Mouse (Mus musculus) heart, embryonic 16.5 days (tissue): ENCODE data around the gene Scaf1. TPM values are rescaled to one million over a fixed set of nuclear protein-coding genes. Genes with fewer than 3 reads are reported as not detected.

Experiments
- ATAC-seq: fragments of 200-750 bp; cut with Nextera tagmentation; replicated peaks from 2 replicates; pipeline ENCODE4 v1.8.0; 2017; ENCODE audit warnings: moderate number of reproducible peaks; ENCODE audit not compliant: insufficient read depth, low FRiP score; ENCODE audit errors: extremely low read depth
- H3K27ac ChIP-seq: fragments of 300-500 bp; sonication (generic); 2 replicates; pipeline ENCODE4 v1.5.1; 2014; ENCODE audit warnings: mild to moderate bottlenecking, low read length, control low read depth, moderate library complexity
- H3K27me3 ChIP-seq: fragments of 300-500 bp; sonication (generic); 2 replicates; pipeline ENCODE4 v1.6.1; 2014; ENCODE audit warnings: low read length, mixed read lengths; ENCODE audit not compliant: control insufficient read depth, insufficient read depth
- H3K36me3 ChIP-seq: fragments of 300-500 bp; sonication (generic); 2 replicates; pipeline ENCODE4 v1.6.1; 2014; ENCODE audit not compliant: control insufficient read depth, insufficient read depth
- H3K4me1 ChIP-seq: fragments of 300-500 bp; sonication (generic); 2 replicates; pipeline ENCODE4 v1.6.1; 2014; ENCODE audit warnings: low read length, mixed read lengths; ENCODE audit not compliant: control insufficient read depth, insufficient read depth
- H3K4me2 ChIP-seq: fragments of 300-500 bp; sonication (generic); 2 replicates; pipeline ENCODE4 v1.6.1; 2014; ENCODE audit warnings: low read depth, mild to moderate bottlenecking, control low read depth, low read length
- H3K4me3 ChIP-seq: fragments of 300-500 bp; sonication (generic); 2 replicates; pipeline ENCODE4 v1.5.1; 2014; ENCODE audit warnings: mild to moderate bottlenecking, control low read depth, low read length
- H3K9ac ChIP-seq: fragments of 300-500 bp; sonication (generic); 2 replicates; pipeline ENCODE4 v1.6.1; 2014; ENCODE audit warnings: low read length, control low read depth
- H3K9me3 ChIP-seq: fragments of 300-500 bp; sonication (generic); replicated peaks from 2 replicates; pipeline ENCODE4 v1.6.1; 2016; ENCODE audit warnings: low read length; ENCODE audit not compliant: control insufficient read depth
- WGBS: fragments of 180-500 bp; shearing (Covaris S2); extraction: QIAGEN DNeasy Blood & Tissue Kit; methylation state at CpG from one replicate; pipeline ENCODE4 v1.1.7; 2014; 5-methylcytosine and 5-hydroxymethylcytosine counted together
- microRNA-seq: library from miRNA; unstranded; fragments of <30 nt; microRNA quantifications from one replicate; pipeline ENCODE4, GENCODE M21; 2017
- polyA plus RNA-seq: library from polyadenylated mRNA; unstranded; fragments of >200 nt; fragmentation: Nextera tagmentation; extraction: Ambion mirVana; gene quantifications from 2 replicates; pipeline ENCODE4 v1.2.1, GENCODE M21; 2015

Gene Scaf1
- polyA plus RNA-seq, 1 experiment from 2014 or later = 22.7 TPM

- Histone ChIP-seq H3K4me2 (no peak overlapping the region), H3K4me3 (no peak overlapping the region), H3K36me3 (no peaks in the 10 kb centered on the region), H3K27ac (no peak overlapping the region), H3K4me1 (no peaks in the 10 kb centered on the region), H3K27me3 (no peaks in the 10 kb centered on the region), H3K9ac (no peak overlapping the region), H3K9me3 (no peaks in the 10 kb centered on the region)
- ATAC-seq = no peak
- WGBS = 53% methylated on average over 7 of the region's 7 CpGs
These were observed 58.0 kb downstream of the Scaf1 start for GRCm38 (mm10) chr7:44958208-44958607.

GRCm38 (mm10) chr7:44957183-44957835 lies 58.9 kb downstream of the Scaf1 start:
- no peak for ATAC-seq
- Histone ChIP-seq H3K36me3 (no peaks in the 10 kb centered on the region), H3K27me3 (no peaks in the 10 kb centered on the region), H3K9ac (no peak overlapping the region), H3K4me2 (no peak overlapping the region), H3K4me1 (peaks cover 3% of the 10 kb centered on the region), H3K9me3 (no peaks in the 10 kb centered on the region), H3K4me3 (no peak overlapping the region), H3K27ac (no peak overlapping the region)
- WGBS = 72% methylated on average over 20 of the region's 20 CpGs

- H3K36me3 ChIP-seq = no peaks in the 10 kb centered on the region
- no peak overlapping the region for H3K4me2 ChIP-seq
- H3K4me3 ChIP-seq = no peak overlapping the region
- no peak overlapping the region for H3K9ac ChIP-seq
- no peaks in the 10 kb centered on the region for H3K9me3 ChIP-seq
- peaks cover 9% of the 10 kb centered on the region for H3K4me1 ChIP-seq
- H3K27me3 ChIP-seq = peaks cover 4% of the 10 kb centered on the region
- ATAC-seq = no peak
- 66% methylated on average over 6 of the region's 6 CpGs for WGBS
- H3K27ac ChIP-seq = no peak overlapping the region
These were observed 59.9 kb downstream of the Scaf1 start for GRCm38 (mm10) chr7:44956266-44956665.

- 50% methylated on average over 5 of the region's 5 CpGs for WGBS
- Histone ChIP-seq H3K4me2 (no peak overlapping the region), H3K36me3 (no peaks in the 10 kb centered on the region), H3K9ac (no peak overlapping the region), H3K27ac (no peak overlapping the region), H3K27me3 (peaks cover 5% of the 10 kb centered on the region), H3K9me3 (no peaks in the 10 kb centered on the region), H3K4me3 (no peak overlapping the region), H3K4me1 (peaks cover 9% of the 10 kb centered on the region)
- no peak for ATAC-seq
These were observed 60.5 kb downstream of the Scaf1 start for GRCm38 (mm10) chr7:44955628-44956027.

- H3K36me3 ChIP-seq = no peaks in the 10 kb centered on the region
- H3K9me3 ChIP-seq = no peaks in the 10 kb centered on the region
- H3K4me2 ChIP-seq = no peak overlapping the region
- no peak overlapping the region for H3K27ac ChIP-seq
- no peak overlapping the region for H3K9ac ChIP-seq
- no peak for ATAC-seq
- H3K4me1 ChIP-seq = peaks cover 9% of the 10 kb centered on the region
- 78% methylated on average over 12 of the region's 12 CpGs for WGBS
- peaks cover 13% of the 10 kb centered on the region for H3K27me3 ChIP-seq
- H3K4me3 ChIP-seq = no peak overlapping the region
These were observed 61.9 kb downstream of the Scaf1 start for GRCm38 (mm10) chr7:44954091-44954885.

- H3K27ac ChIP-seq = no peak overlapping the region
- peaks cover 9% of the 10 kb centered on the region for H3K4me1 ChIP-seq
- no peak overlapping the region for H3K4me2 ChIP-seq
- no peak overlapping the region for H3K9ac ChIP-seq
- no peak overlapping the region for H3K4me3 ChIP-seq
- H3K9me3 ChIP-seq = no peaks in the 10 kb centered on the region
- peaks cover 13% of the 10 kb centered on the region for H3K27me3 ChIP-seq
- 63% methylated on average over 14 of the region's 14 CpGs for WGBS
- H3K36me3 ChIP-seq = no peaks in the 10 kb centered on the region
- no peak for ATAC-seq
These were observed 62.6 kb downstream of the Scaf1 start for GRCm38 (mm10) chr7:44953561-44953960.

Small RNA genes within 50 kb of the gene (microRNA-seq; reads per million reads assigned to microRNA genes)
- gene Mir7054 = not detected

Other genes with a start within 250 kb of the Scaf1 start
- gene Nup62, start 200.3 kb downstream of the Scaf1 start, polyA plus RNA-seq = 79.2 and 81.5 TPM in 2 replicates
- gene Il4i1, start 200.0 kb downstream of the Scaf1 start, polyA plus RNA-seq = 2.4 and 4.6 TPM in 2 replicates
- gene Atf5, start 199.7 kb downstream of the Scaf1 start, polyA plus RNA-seq = 2.3 and 2.4 TPM in 2 replicates
- 103 and 104 TPM in 2 replicates for gene Akt1s1, start 167.4 kb downstream of the Scaf1 start, polyA plus RNA-seq
- gene Tbc1d17, start 167.3 kb downstream of the Scaf1 start, polyA plus RNA-seq = 60.5 and 62.3 TPM in 2 replicates
- gene Pnkp, start 159.2 kb downstream of the Scaf1 start, polyA plus RNA-seq = 27.7 and 28.0 TPM in 2 replicates
- 210 and 269 TPM in 2 replicates for gene Ptov1, start 146.6 kb downstream of the Scaf1 start, polyA plus RNA-seq
- gene Med25, start 123.7 kb downstream of the Scaf1 start, polyA plus RNA-seq = 89.4 and 96.0 TPM in 2 replicates
- gene Fuz, start 120.3 kb downstream of the Scaf1 start, polyA plus RNA-seq = 15.3 and 16.0 TPM in 2 replicates
- gene Ap2a1, start 86.9 kb downstream of the Scaf1 start, polyA plus RNA-seq = 51.8 and 52.0 TPM in 2 replicates
- gene Tsks, start 73.2 kb downstream of the Scaf1 start, polyA plus RNA-seq = 0.12 and 0.40 TPM in 2 replicates
- gene Cpt1c, start 41.5 kb downstream of the Scaf1 start, polyA plus RNA-seq = 7.6 and 8.9 TPM in 2 replicates
- gene Prmt1, start 29.8 kb downstream of the Scaf1 start, polyA plus RNA-seq = 355 and 387 TPM in 2 replicates
- 71.4 and 73.6 TPM in 2 replicates for gene Irf3, start 18.7 kb downstream of the Scaf1 start, polyA plus RNA-seq
- gene Bcl2l12, start 17.7 kb downstream of the Scaf1 start, polyA plus RNA-seq = 32.2 and 33.3 TPM in 2 replicates
- gene Rras, start 1.6 kb upstream of the Scaf1 start, polyA plus RNA-seq = 74.8 and 85.0 TPM in 2 replicates
- gene Prr12, start 36.5 kb upstream of the Scaf1 start, polyA plus RNA-seq = 5.6 and 7.3 TPM in 2 replicates
- 53.8 and 55.9 TPM in 2 replicates for gene Nosip, start 46.1 kb upstream of the Scaf1 start, polyA plus RNA-seq
- 12.9 and 16.6 TPM in 2 replicates for gene Prrg2, start 46.3 kb upstream of the Scaf1 start, polyA plus RNA-seq
- 207 and 214 TPM in 2 replicates for gene Rcn3, start 75.9 kb upstream of the Scaf1 start, polyA plus RNA-seq
- 56.8 and 58.2 TPM in 2 replicates for gene Fcgrt, start 87.5 kb upstream of the Scaf1 start, polyA plus RNA-seq
- gene Rps11, start 108.1 kb upstream of the Scaf1 start, polyA plus RNA-seq = 809 and 812 TPM in 2 replicates
- gene Rpl13a, start 112.4 kb upstream of the Scaf1 start, polyA plus RNA-seq = 684 and 727 TPM in 2 replicates
- gene Gm45713, start 119.9 kb upstream of the Scaf1 start, polyA plus RNA-seq = 0.34 TPM in 1 of 2 replicates, not detected in the other
- gene Flt3l, start 120.1 kb upstream of the Scaf1 start, polyA plus RNA-seq = 2.3 and 2.8 TPM in 2 replicates
- 76.8 and 82.5 TPM in 2 replicates for gene Pih1d1, start 137.9 kb upstream of the Scaf1 start, polyA plus RNA-seq
- 33.9 and 38.2 TPM in 2 replicates for gene Aldh16a1, start 138.2 kb upstream of the Scaf1 start, polyA plus RNA-seq
- 3.6 and 4.7 TPM in 2 replicates for gene Slc17a7, start 147.6 kb upstream of the Scaf1 start, polyA plus RNA-seq
- not detected in 2 replicates for gene Gfy, start 163.2 kb upstream of the Scaf1 start, polyA plus RNA-seq
- gene Pth2, start 164.6 kb upstream of the Scaf1 start, polyA plus RNA-seq = 0.42 TPM in 1 of 2 replicates, not detected in the other
- gene Ccdc155, start 188.5 kb upstream of the Scaf1 start, polyA plus RNA-seq = 0.58 and 0.75 TPM in 2 replicates
- 1.2 and 1.4 TPM in 2 replicates for gene Dkkl1, start 195.8 kb upstream of the Scaf1 start, polyA plus RNA-seq
- gene Tead2, start 199.4 kb upstream of the Scaf1 start, polyA plus RNA-seq = 88.0 and 92.4 TPM in 2 replicates
- gene Cd37, start 222.8 kb upstream of the Scaf1 start, polyA plus RNA-seq = 5.0 and 9.2 TPM in 2 replicates
- gene Slc6a16, start 224.7 kb upstream of the Scaf1 start, polyA plus RNA-seq = 0.09 TPM in 1 of 2 replicates, not detected in the other